Mouse (Mus musculus): ENCODE measurements at regions not wholly inside any gene's neighbourhood (a gene's known extent, or its start where the extent isn't known, plus 50 kb on each side); places are given as distances from the start of the nearest gene placed in this dataset.

DNA sequence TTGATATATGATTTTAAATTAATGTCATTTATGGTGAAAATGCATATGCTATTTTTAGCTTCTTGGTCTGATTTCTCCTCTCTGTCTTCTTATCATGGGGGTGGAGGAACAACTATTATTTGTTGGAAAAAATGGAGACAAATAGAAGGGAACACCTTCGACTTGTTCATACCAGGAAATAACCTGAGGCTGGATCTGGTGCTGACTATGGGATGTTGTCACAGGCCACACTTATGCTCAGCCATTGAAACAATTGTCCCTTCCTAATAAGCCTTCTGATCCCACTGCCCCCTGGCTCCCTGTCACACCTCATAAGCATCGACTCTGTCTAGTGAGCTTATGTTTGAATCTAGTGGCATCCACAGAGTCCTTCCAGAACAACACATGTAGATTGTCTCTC lies 210.3 kb upstream of the Irx2 start:
- Histone ChIP-seq H3K4me1 (ENCODE audit: control insufficient read depth, insufficient read depth, low read length) (peaks cover 11% of the 10 kb centered on the region), H3K36me3 (ENCODE audit: control insufficient read depth, insufficient read depth, low read length) (no peaks in the 10 kb centered on the region), H3K4me3 (ENCODE audit: insufficient read depth, low read depth, low read length) (no peak overlapping the region), H3K27ac (ENCODE audit: insufficient read depth, low read depth, low read length) (no peak overlapping the region), H3K27me3 (replicated peaks; ENCODE audit: control insufficient read depth, insufficient read depth, low read length) (no peaks in the 10 kb centered on the region)
- no peak for DNase-seq
- WGBS: 45% methylated on average over 2 of the region's 2 CpGs
- no peak for TF ChIP-seq CTCF (conservative IDR thresholded peaks at IDR 0.05; ENCODE audit: insufficient read depth, insufficient read length, low read depth, low read length)
- no peak for TF ChIP-seq POLR2A (IDR thresholded peaks at IDR 0.05; ENCODE audit: low read depth, low read length)

DNA sequence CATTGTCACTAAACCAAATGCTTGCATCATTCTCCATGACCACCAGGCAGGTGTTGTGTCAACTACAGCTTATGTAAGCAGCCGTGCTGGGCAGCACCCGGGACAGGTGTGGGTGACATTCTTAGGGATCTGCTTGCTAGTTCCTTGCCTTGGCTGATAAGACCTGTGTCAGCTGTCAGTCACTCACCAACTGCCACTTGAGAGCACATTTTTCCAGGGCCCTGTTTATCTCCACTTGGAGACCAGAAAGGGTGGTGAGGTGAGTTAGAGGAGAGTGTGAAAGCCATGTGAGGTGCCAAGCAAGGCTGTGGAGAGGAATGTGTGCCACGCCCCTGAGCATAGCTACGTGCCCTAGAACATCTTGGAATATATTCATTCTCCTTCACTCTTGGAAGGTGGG lies 209.1 kb upstream of the Irx2 start:
- H3K27ac ChIP-seq (ENCODE audit: insufficient read depth, low read depth, low read length): no peak overlapping the region
- DNase-seq: no peak
- H3K36me3 ChIP-seq (ENCODE audit: control insufficient read depth, insufficient read depth, low read length): no peaks in the 10 kb centered on the region
- TF ChIP-seq POLR2A (IDR thresholded peaks at IDR 0.05; ENCODE audit: low read depth, low read length) (no peak), CTCF (conservative IDR thresholded peaks at IDR 0.05; ENCODE audit: insufficient read depth, insufficient read length, low read depth, low read length) (no peak)
- no peaks in the 10 kb centered on the region for H3K27me3 ChIP-seq (replicated peaks; ENCODE audit: control insufficient read depth, insufficient read depth, low read length)
- 89% methylated on average over 4 of the region's 4 CpGs for WGBS
- no peak overlapping the region for H3K4me3 ChIP-seq (ENCODE audit: insufficient read depth, low read depth, low read length)
- peaks cover 11% of the 10 kb centered on the region for H3K4me1 ChIP-seq (ENCODE audit: control insufficient read depth, insufficient read depth, low read length)

DNA sequence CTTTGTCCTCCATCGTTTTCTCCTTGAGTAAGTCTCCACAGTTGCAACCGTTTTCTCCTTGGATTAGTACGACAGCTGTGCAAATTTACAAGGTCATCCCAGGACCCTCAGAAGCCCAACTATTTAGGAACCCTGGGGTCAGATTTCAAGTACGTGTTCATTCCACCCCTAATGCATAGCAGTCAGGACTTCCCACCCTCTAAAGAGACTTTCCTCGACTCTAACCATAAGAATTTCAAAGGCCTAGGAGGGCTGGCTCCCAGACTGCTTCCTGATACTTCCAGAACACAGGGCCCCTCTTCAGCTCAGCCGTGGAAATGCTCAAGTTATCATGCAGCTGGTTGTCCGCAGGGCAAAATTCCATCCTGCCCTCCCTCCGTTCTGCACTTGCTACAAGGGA lies 202.7 kb upstream of the Irx2 start:
- no peak for TF ChIP-seq POLR2A (IDR thresholded peaks at IDR 0.05; ENCODE audit: low read depth, low read length)
- no peak for TF ChIP-seq CTCF (conservative IDR thresholded peaks at IDR 0.05; ENCODE audit: insufficient read depth, insufficient read length, low read depth, low read length)
- DNase-seq: peak; percentile 8
- Histone ChIP-seq H3K36me3 (ENCODE audit: control insufficient read depth, insufficient read depth, low read length) (no peaks in the 10 kb centered on the region), H3K4me3 (ENCODE audit: insufficient read depth, low read depth, low read length) (no peak overlapping the region), H3K27me3 (replicated peaks; ENCODE audit: control insufficient read depth, insufficient read depth, low read length) (no peaks in the 10 kb centered on the region), H3K27ac (ENCODE audit: insufficient read depth, low read depth, low read length) (no peak overlapping the region), H3K4me1 (ENCODE audit: control insufficient read depth, insufficient read depth, low read length) (no peaks in the 10 kb centered on the region)
- 42% methylated on average over 8 of the region's 8 CpGs for WGBS

DNA sequence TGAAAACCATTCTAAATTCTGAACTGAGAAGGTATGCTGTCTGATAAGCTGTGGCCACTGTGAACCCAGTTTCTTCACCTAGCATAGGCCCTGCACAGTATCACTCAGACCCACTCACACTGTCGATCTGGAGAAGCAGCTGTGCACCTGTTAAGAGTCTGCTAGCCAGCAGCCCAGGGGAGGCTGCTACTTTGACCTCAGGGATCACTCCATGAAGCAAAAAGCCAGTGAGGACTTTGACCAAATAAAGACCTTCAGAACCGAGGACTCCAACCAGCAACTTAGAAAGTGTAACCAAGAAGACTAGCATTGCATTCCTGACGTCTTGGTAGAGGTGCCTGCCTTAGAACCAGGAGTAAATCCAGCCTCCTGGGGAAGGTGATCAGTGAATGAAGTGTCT lies 183.3 kb upstream of the Irx2 start:
- TF ChIP-seq POLR2A (IDR thresholded peaks at IDR 0.05; ENCODE audit: low read depth, low read length) (no peak), CTCF (conservative IDR thresholded peaks at IDR 0.05; ENCODE audit: insufficient read depth, insufficient read length, low read depth, low read length) (no peak)
- H3K4me1 ChIP-seq (ENCODE audit: control insufficient read depth, insufficient read depth, low read length): peaks cover 3% of the 10 kb centered on the region; the same call in 1 of the 2 replicates
- H3K36me3 ChIP-seq (ENCODE audit: control insufficient read depth, insufficient read depth, low read length): no peaks in the 10 kb centered on the region
- 49% methylated on average over 3 of the region's 3 CpGs for WGBS
- no peak overlapping the region for H3K27ac ChIP-seq (ENCODE audit: insufficient read depth, low read depth, low read length)
- peak; percentile 73 for DNase-seq
- H3K4me3 ChIP-seq (ENCODE audit: insufficient read depth, low read depth, low read length): no peak overlapping the region
- H3K27me3 ChIP-seq (replicated peaks; ENCODE audit: control insufficient read depth, insufficient read depth, low read length): no peaks in the 10 kb centered on the region

DNA sequence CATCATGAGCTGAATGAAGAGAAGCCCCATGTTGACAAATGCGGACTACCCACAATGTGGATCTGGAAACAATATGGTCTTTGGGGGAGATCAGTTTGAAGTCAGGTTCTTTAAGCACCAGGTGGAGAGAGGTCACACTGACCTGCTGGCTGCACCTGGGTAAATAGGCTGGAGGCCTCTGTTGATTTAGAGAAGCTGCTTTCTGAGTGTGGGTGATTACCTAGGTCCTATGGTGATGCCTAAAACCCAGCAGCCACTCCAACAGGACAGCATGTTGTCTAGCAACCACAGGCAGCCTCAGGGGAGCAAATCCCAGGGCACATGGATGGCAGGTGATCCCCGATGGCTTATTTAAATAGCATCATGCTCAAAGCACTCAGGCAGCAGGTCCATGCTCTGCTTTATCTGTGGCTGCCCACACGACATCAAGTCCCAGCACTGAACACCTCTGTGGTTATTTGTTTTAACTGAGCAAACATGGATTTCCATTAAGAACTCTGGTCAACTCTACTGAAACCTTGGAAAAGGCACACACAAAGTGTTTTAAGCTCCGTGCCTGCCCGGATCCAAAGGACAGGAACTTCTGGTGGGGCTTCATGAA lies 180.1 kb upstream of the Irx2 start:
- H3K36me3 ChIP-seq (ENCODE audit: control insufficient read depth, insufficient read depth, low read length): no peaks in the 10 kb centered on the region
- no peak overlapping the region for H3K27ac ChIP-seq (ENCODE audit: insufficient read depth, low read depth, low read length)
- 78% methylated on average over 5 of the region's 5 CpGs for whole genome bisulfite sequencing
- H3K27me3 ChIP-seq (replicated peaks; ENCODE audit: control insufficient read depth, insufficient read depth, low read length): no peaks in the 10 kb centered on the region
- no peak overlapping the region for H3K4me3 ChIP-seq (ENCODE audit: insufficient read depth, low read depth, low read length)
- H3K4me1 ChIP-seq (ENCODE audit: control insufficient read depth, insufficient read depth, low read length): peaks cover 3% of the 10 kb centered on the region; the same call in 1 of the 2 replicates
- no peak for DNase-seq
- TF ChIP-seq CTCF (conservative IDR thresholded peaks at IDR 0.05; ENCODE audit: insufficient read depth, insufficient read length, low read depth, low read length): no peak
- TF ChIP-seq POLR2A (IDR thresholded peaks at IDR 0.05; ENCODE audit: low read depth, low read length): no peak

DNA sequence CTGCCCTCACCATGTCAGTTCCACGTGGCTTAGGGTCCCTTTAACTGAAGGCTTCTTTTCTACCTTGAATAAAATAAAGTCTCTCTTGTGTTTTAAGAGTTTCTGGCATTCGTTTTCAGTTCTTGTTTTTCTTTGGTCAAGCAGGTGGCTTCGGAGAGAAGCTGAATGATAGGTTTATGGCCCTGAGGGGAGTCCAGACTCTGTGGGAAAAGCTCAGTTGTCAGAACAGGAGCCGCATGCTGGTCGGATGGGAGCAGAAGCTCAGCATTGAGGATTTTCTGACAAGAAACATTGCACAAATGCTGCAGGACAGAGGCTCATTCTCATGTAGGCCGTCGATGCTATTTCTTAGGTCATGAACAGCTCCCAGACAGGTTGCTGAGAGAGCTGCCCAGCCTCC lies 133.3 kb upstream of the Irx2 start:
- no peak overlapping the region for H3K4me3 ChIP-seq (ENCODE audit: insufficient read depth, low read depth, low read length)
- no peaks in the 10 kb centered on the region for H3K4me1 ChIP-seq (ENCODE audit: control insufficient read depth, insufficient read depth, low read length)
- TF ChIP-seq POLR2A (IDR thresholded peaks at IDR 0.05; ENCODE audit: low read depth, low read length): no peak
- TF ChIP-seq CTCF (conservative IDR thresholded peaks at IDR 0.05; ENCODE audit: insufficient read depth, insufficient read length, low read depth, low read length): no peak
- H3K27me3 ChIP-seq (replicated peaks; ENCODE audit: control insufficient read depth, insufficient read depth, low read length): no peaks in the 10 kb centered on the region
- no peaks in the 10 kb centered on the region for H3K36me3 ChIP-seq (ENCODE audit: control insufficient read depth, insufficient read depth, low read length)
- 36% methylated on average over 7 of the region's 7 CpGs for WGBS
- no peak for DNase-seq
- no peak overlapping the region for H3K27ac ChIP-seq (ENCODE audit: insufficient read depth, low read depth, low read length)

DNA sequence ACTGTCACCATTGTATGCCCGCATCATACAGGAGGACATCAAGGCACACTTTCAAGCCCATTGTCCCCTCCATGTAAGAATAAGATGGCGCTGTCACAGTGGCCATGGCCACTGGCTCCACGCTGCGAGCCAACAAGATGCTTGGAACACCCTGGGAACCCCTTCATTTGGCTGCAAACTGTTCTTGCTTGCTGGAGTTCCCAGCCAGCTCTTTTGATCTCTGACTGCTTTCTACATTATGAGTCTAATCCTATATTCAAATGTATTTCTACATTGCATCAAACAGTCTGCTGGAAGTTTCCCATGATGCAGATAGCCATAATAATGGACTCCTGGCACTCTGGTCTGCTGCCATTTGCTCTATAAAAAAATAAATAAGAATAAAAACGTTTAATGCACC lies 131.6 kb upstream of the Irx2 start:
- no peak for DNase-seq
- no peak for TF ChIP-seq CTCF (conservative IDR thresholded peaks at IDR 0.05; ENCODE audit: insufficient read depth, insufficient read length, low read depth, low read length)
- no peak for TF ChIP-seq POLR2A (IDR thresholded peaks at IDR 0.05; ENCODE audit: low read depth, low read length)
- H3K4me3 ChIP-seq (ENCODE audit: insufficient read depth, low read depth, low read length): no peak overlapping the region
- no peak overlapping the region for H3K27ac ChIP-seq (ENCODE audit: insufficient read depth, low read depth, low read length)
- H3K4me1 ChIP-seq (ENCODE audit: control insufficient read depth, insufficient read depth, low read length): no peaks in the 10 kb centered on the region
- no peaks in the 10 kb centered on the region for H3K27me3 ChIP-seq (replicated peaks; ENCODE audit: control insufficient read depth, insufficient read depth, low read length)
- WGBS: 76% methylated on average over 5 of the region's 5 CpGs
- H3K36me3 ChIP-seq (ENCODE audit: control insufficient read depth, insufficient read depth, low read length): no peaks in the 10 kb centered on the region
